Mouse (Mus musculus) layer of hippocampus, postnatal 10 days (tissue): ENCODE results near the gene Trim33. TPM values are rescaled to one million over a fixed set of nuclear protein-coding genes. Genes with fewer than 3 reads are reported as not detected.
A peak's percentile ranks its signal among the peaks of the same experiment; 100 is the strongest.

Source experiments
- DNase-seq, 2 experiments: peaks; one replicate each; pipeline ENCODE4 v3.0.0; 2021; ENCODE audit warnings: low spot score in 2 of 2
- total RNA-seq, 2 experiments: library from RNA; stranded (reverse); gene quantifications; 2 replicates each; pipeline ENCODE4 v1.2.3; 2021

The Trim33 gene
- total RNA-seq, 2 experiments from 2014 or later, result 54.4 to 56.4 TPM

GRCm38 (mm10) chr3:103354041-103354440 lies 74.9 kb downstream of the Trim33 start:
- DNase-seq, result no peak

- DNase-seq, result no peak
Observed at GRCm38 (mm10) chr3:103361150-103361549, 82.1 kb downstream of the Trim33 start.

- no peak for DNase-seq
Observed at GRCm38 (mm10) chr3:103364182-103364945, 85.3 kb downstream of the Trim33 start.

GRCm38 (mm10) chr3:103367176-103367970 lies 88.3 kb downstream of the Trim33 start:
- no peak for DNase-seq

GRCm38 (mm10) chr3:103368731-103369130 lies 89.6 kb downstream of the Trim33 start:
- no peak for DNase-seq

- peak; percentile 30 to 59 for DNase-seq
Observed at GRCm38 (mm10) chr3:103374028-103374427, 94.9 kb downstream of the Trim33 start.

GRCm38 (mm10) chr3:103375181-103375855 lies 96.2 kb downstream of the Trim33 start:
- no peak for DNase-seq

GRCm38 (mm10) chr3:103378018-103378417 lies 98.9 kb downstream of the Trim33 start:
- no peak for DNase-seq

- no peak for DNase-seq
Observed at GRCm38 (mm10) chr3:103379371-103379770, 100.3 kb downstream of the Trim33 start.

- no peak for DNase-seq
Observed at GRCm38 (mm10) chr3:103380814-103381213, 101.7 kb downstream of the Trim33 start.

- no peak for DNase-seq
Observed at GRCm38 (mm10) chr3:103381441-103381840, 102.3 kb downstream of the Trim33 start.

GRCm38 (mm10) chr3:103382872-103383567 lies 103.9 kb downstream of the Trim33 start:
- DNase-seq, result peak; percentile 96

- DNase-seq, result no peak
Observed at GRCm38 (mm10) chr3:103384486-103384885, 105.4 kb downstream of the Trim33 start.

- DNase-seq, result no peak
Observed at GRCm38 (mm10) chr3:103384949-103385348, 105.9 kb downstream of the Trim33 start.

GRCm38 (mm10) chr3:103385383-103386291 lies 106.5 kb downstream of the Trim33 start:
- no peak for DNase-seq

- no peak for DNase-seq
Observed at GRCm38 (mm10) chr3:103386292-103387031, 107.4 kb downstream of the Trim33 start.

- peak; percentile 55 to 56 for DNase-seq
Observed at GRCm38 (mm10) chr3:103392613-103393258, 113.6 kb downstream of the Trim33 start.

GRCm38 (mm10) chr3:103393283-103394060 lies 114.4 kb downstream of the Trim33 start:
- no peak for DNase-seq
